Mouse (Mus musculus) limb, embryonic 11.5 days (tissue): ENCODE data around the gene Rapgef3. TPM values are rescaled to one million over a fixed set of nuclear protein-coding genes. Genes with fewer than 3 reads are reported as not detected.
A peak's percentile ranks its signal among the peaks of the same experiment; 100 is the strongest.

Experiments
- ATAC-seq: fragments of 200-750 bp; cut with Nextera tagmentation; 2 replicates; pipeline ENCODE4 v1.8.0; 2017; ENCODE audit warnings: low read depth; ENCODE audit not compliant: insufficient number of reproducible peaks, low FRiP score, low TSS enrichment
- DNase-seq: peaks from one replicate; pipeline ENCODE4 v3.0.0-alpha.2; 2015; ENCODE audit warnings: low spot score
- H3K27ac ChIP-seq: fragments of 300-500 bp; sonication (generic); replicated peaks from 2 replicates; pipeline ENCODE4 v1.5.1; 2014; ENCODE audit warnings: low read depth, mild to moderate bottlenecking, low read length
- H3K27me3 ChIP-seq: fragments of 300-500 bp; sonication (generic); 2 replicates; pipeline ENCODE4 v1.6.1; 2014; ENCODE audit warnings: mild to moderate bottlenecking, low read length, mixed read lengths; ENCODE audit not compliant: control insufficient read depth, insufficient read depth
- H3K36me3 ChIP-seq: fragments of 300-500 bp; sonication (generic); 2 replicates; pipeline ENCODE4 v1.6.1; 2014; ENCODE audit warnings: mild to moderate bottlenecking, low read length, moderate library complexity, mixed read lengths; ENCODE audit not compliant: control insufficient read depth, insufficient read depth
- H3K4me1 ChIP-seq: fragments of 300-500 bp; sonication (generic); 2 replicates; pipeline ENCODE4 v1.6.1; 2014; ENCODE audit warnings: low read length, mixed read lengths; ENCODE audit not compliant: control insufficient read depth, insufficient read depth
- H3K4me2 ChIP-seq: fragments of 300-500 bp; sonication (generic); 2 replicates; pipeline ENCODE4 v1.6.1; 2014; ENCODE audit warnings: low read depth, mild to moderate bottlenecking, moderate library complexity; ENCODE audit not compliant: severe bottlenecking
- H3K4me3 ChIP-seq: fragments of 300-500 bp; sonication (generic); 2 replicates; pipeline ENCODE4 v1.5.1; 2014; ENCODE audit warnings: low read depth, low read length
- H3K9ac ChIP-seq: fragments of 300-500 bp; sonication (generic); 2 replicates; pipeline ENCODE4 v1.6.1; 2014; ENCODE audit warnings: mild to moderate bottlenecking, low read length
- H3K9me3 ChIP-seq: fragments of 300-500 bp; sonication (generic); 2 replicates; pipeline ENCODE4 v1.6.1; 2016; ENCODE audit warnings: low read length; ENCODE audit not compliant: control insufficient read depth
- WGBS: fragments of 180-500 bp; shearing (Covaris S2); extraction: QIAGEN DNeasy Blood & Tissue Kit; methylation state at CpG from one replicate; pipeline ENCODE4 v1.1.7; 2014; 5-methylcytosine and 5-hydroxymethylcytosine counted together
- polyA plus RNA-seq: library from polyadenylated mRNA; unstranded; fragments of >200 nt; fragmentation: Nextera tagmentation; extraction: Ambion mirVana; gene quantifications from 2 replicates; pipeline ENCODE4 v1.2.1, GENCODE M21; 2014

Gene Rapgef3
- polyA plus RNA-seq, 1 experiment from 2014 or later: 3.9 TPM

GRCm38 (mm10) chr15:97787799-97788667, 20.3 kb upstream of the Rapgef3 start:
- Histone ChIP-seq H3K36me3 (no peaks in the 10 kb centered on the region; the same call in 1 of the 2 replicates), H3K4me1 (0 out of 2 replicates have a peak, but pooled peaks cover 3% of the 10 kb centered on the region), H3K4me2 (no peak overlapping the region), H3K27ac (no peak overlapping the region; the same call in 1 of the 2 replicates), H3K9ac (no peak overlapping the region), H3K4me3 (no peak overlapping the region), H3K27me3 (no peaks in the 10 kb centered on the region), H3K9me3 (no peaks in the 10 kb centered on the region)
- WGBS: 75% methylated on average over 19 of the region's 19 CpGs
- ATAC-seq (no peak), DNase-seq (no peak)

DNA sequence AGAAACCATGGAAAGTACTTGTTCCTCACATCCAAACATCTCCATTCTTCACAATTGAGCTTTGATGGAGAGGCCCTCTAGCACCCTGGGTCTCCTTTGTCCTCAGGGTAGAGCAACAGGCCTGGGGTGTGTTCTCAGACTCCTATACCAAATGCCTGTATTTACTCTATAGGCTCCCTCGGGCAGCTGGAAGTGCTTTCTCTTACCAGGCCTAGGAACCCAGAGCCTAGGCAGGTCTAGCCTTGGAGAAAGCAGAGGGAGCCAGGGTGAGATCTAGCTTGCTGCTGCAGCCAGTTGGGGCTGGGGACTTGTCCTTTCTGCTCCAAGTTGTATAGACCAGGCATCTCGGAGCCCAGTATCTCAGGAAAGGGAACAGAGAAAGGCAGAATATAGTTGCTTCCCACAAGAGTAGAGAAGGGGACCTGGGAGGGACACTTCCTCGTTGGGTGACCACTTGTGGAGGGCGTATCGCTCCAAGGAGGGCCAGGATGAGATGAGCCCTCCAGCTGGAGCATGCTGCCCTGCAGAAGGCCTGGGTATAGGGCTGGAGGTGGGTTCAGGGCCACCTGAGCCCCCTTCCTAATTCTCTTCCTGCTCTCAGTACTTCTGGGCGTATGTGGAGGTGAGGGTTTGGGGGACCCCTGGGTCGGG, 19.5 kb upstream of the Rapgef3 start:
- 87% methylated on average over 7 of the region's 7 CpGs for WGBS
- no peak overlapping the region for H3K4me3 ChIP-seq
- ATAC-seq (no peak), DNase-seq (no peak)
- 0 out of 2 replicates have a peak overlapping the region, but pooled peaks have one; percentile 0 for H3K4me2 ChIP-seq
- no peak overlapping the region for H3K27ac ChIP-seq
- H3K9me3 ChIP-seq: no peaks in the 10 kb centered on the region
- H3K4me1 ChIP-seq: peaks cover 7% of the 10 kb centered on the region; the same call in 1 of the 2 replicates
- no peak overlapping the region for H3K9ac ChIP-seq
- no peaks in the 10 kb centered on the region for H3K36me3 ChIP-seq
- H3K27me3 ChIP-seq: no peaks in the 10 kb centered on the region

DNA sequence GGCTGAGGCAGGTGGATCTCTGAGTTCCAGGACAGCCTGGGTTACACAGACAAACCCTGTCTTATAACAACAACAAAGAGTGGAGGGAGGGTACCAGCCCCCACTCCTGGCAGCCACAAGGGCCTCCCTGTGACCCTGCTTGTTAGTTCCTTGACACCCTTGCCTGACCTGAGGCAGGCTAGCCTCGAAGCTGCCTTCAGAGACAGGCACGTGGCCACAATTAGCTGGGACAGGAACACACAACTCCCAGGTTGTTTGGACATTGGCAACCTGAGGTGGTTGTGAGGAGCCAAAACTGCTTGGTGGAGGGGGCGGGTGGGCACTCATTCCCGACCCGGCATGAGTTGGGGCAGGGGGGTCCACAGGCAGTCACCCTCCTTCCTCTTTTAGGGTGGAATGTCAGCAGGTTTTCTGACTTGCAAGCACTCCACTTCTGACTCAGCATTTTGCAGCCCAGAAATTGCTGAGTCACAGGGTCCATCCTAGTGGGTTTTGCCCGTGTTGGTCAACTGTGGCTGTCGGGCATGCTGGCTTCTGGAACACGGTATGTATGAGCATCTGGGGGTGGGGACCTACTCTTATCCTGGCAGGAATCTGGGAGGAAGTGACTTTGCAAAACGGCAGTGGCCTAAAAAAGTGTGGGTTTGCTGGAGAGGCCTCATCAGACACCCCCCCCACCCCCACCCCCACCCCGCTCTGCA, 18.8 kb upstream of the Rapgef3 start:
- H3K4me2 ChIP-seq: no peak overlapping the region
- WGBS: 82% methylated on average over 10 of the region's 10 CpGs
- peaks cover 8% of the 10 kb centered on the region for H3K4me1 ChIP-seq
- H3K9ac ChIP-seq: no peak overlapping the region
- no peaks in the 10 kb centered on the region for H3K36me3 ChIP-seq
- H3K27ac ChIP-seq: no peak overlapping the region
- no peak overlapping the region for H3K4me3 ChIP-seq
- H3K27me3 ChIP-seq: no peaks in the 10 kb centered on the region
- ATAC-seq (no peak), DNase-seq (no peak)
- H3K9me3 ChIP-seq: no peaks in the 10 kb centered on the region

DNA sequence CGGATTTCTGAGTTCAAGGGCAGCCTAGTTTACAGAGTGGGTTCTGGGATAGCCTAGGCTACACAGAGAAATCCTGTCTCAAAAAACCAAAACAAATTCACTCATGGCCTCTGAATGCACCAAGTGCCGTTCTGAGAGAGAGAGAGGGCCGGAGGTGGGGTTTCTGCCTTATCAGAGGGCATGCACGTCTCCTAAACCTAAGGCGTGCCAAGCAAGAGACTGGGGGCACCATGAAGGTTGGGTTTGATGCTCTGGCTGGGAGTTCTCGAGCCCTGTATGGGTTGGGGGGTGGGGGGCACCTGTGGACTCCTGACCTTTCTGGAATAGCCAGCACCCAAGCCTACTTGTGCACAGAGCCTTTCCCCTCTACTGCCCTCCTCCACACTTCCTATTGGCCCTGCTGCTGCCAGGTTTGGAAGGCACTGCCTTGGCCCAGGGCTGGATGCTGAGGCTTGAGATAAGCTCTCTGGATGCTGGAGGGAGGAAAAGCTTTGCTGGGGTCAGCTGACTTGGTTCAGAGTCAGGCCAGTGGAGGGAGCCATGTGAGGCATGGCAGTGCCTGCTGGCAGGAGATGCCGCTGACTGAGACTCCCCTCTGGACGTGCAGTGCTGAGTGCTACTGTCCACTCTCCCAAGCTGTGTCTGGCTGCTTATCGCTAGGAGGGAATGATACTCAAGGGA, 18.1 kb upstream of the Rapgef3 start:
- Histone ChIP-seq H3K4me3 (no peak overlapping the region), H3K36me3 (no peaks in the 10 kb centered on the region), H3K9me3 (no peaks in the 10 kb centered on the region), H3K4me1 (peaks cover 10% of the 10 kb centered on the region), H3K27ac (no peak overlapping the region), H3K9ac (no peak overlapping the region), H3K27me3 (no peaks in the 10 kb centered on the region), H3K4me2 (no peak overlapping the region)
- 84% methylated on average over 9 of the region's 9 CpGs for WGBS
- DNase-seq (no peak), ATAC-seq (no peak)

DNA sequence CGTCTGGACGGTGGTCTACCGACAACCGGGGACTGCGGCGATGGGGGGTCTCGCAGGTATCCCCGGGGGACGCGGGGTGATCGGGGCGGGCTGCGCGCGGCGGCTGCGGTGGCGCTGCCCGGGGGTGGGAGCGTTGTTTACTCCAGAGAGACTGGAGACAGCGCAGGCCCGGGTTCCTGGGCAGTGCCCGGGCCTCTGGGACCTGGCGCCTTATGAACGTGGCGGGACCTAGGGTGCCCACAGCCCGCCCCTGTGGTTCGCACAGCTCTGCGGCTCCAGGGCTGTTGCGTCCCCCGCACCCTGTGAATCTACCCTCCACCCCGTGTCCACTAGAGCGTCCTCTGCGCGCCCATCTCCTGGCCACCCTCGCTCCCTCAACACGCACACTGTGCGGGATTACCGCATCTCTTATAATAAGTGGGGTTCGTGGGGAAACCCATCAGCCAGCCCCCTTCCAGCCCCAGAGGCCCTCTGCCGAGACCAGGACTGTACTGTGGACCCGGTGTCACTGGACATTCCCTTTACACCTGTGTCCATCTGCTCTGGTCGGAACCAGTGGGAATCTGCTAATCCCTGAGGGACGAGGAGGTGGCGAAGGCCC, 16.9 kb upstream of the Rapgef3 start:
- H3K27ac ChIP-seq: no peak overlapping the region
- no peaks in the 10 kb centered on the region for H3K36me3 ChIP-seq
- H3K4me2 ChIP-seq: peak overlapping the region; percentile 89
- peaks cover 18% of the 10 kb centered on the region for H3K4me1 ChIP-seq
- WGBS: 8% methylated on average over 43 of the region's 45 CpGs
- DNase-seq (no peak), ATAC-seq (0 out of 2 replicates have a peak, but pooled peaks have one; percentile 4)
- H3K4me3 ChIP-seq: peak overlapping the region; percentile 74
- H3K9me3 ChIP-seq: no peaks in the 10 kb centered on the region
- H3K27me3 ChIP-seq: no peaks in the 10 kb centered on the region
- H3K9ac ChIP-seq: peak overlapping the region; percentile 80

DNA sequence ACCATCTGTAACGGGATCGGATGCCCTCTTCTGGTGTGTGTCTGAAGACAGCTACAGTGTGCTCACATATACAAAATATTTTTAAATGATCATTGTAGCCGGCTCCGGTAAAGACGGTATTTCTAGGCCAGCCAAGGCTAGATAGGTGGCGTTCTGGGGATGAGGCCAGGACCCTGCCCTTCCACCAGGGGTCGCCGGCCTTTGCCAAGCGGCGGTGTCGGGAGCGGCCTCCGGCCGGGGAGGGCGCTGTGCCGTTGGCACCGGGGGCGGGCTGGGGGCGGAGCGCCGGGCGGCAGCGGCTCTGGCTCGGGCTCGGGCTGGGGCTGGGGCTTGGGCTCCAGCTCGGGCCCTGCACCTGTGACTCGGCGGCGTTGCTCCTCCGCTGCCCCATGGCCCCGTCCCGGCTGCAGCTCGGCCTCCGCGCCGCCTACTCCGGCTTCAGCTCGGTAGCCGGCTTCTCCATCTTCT, 16.4 kb upstream of the Rapgef3 start:
- WGBS: 3% methylated on average over 34 of the region's 39 CpGs
- Histone ChIP-seq H3K9me3 (no peaks in the 10 kb centered on the region), H3K9ac (peak overlapping the region; percentile 80), H3K27me3 (no peaks in the 10 kb centered on the region), H3K4me1 (peaks cover 18% of the 10 kb centered on the region), H3K36me3 (no peaks in the 10 kb centered on the region), H3K27ac (no peak overlapping the region), H3K4me3 (peak overlapping the region; percentile 74), H3K4me2 (peak overlapping the region; percentile 89)
- DNase-seq (peak; percentile 92), ATAC-seq (peak; percentile 61)

DNA sequence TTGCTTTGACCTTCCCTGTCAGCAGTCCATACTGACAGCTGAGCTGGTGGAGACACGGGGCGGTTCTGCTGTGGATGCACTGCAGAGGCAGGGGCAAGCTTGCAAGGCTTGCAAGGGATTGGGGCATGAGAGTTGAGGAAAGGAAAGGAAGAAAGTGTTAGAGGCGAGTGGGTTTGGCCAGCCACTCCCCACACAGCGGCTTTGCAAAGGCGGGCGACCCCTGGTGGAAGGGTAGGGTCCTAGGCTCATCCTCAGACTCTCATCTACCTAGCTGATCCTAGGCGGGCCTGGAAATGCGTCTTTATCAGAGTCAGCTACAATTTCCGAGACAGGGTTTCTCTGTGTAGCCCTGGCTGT, 15.0 kb upstream of the Rapgef3 start:
- Histone ChIP-seq H3K36me3 (no peaks in the 10 kb centered on the region), H3K9me3 (no peaks in the 10 kb centered on the region), H3K4me3 (no peak overlapping the region), H3K4me1 (peaks cover 18% of the 10 kb centered on the region), H3K27me3 (no peaks in the 10 kb centered on the region), H3K4me2 (peak overlapping the region; percentile 47), H3K27ac (peak overlapping the region; percentile 79), H3K9ac (no peak overlapping the region)
- DNase-seq (peak; percentile 88), ATAC-seq (0 out of 2 replicates have a peak, but pooled peaks have one; percentile 11)
- WGBS: 6% methylated on average over 9 of the region's 9 CpGs
